Mouse (Mus musculus) right cerebral cortex, postnatal 10 days (tissue): Measurements from ENCODE around the gene Olfr142.
"Not testable (repeated sequence)": the region's sequence is repeated elsewhere in the genome, so short reads cannot be mapped to it uniquely, and the experiment has no call there.

ENCODE experiments used
- DNase-seq, 2 experiments: peaks; one replicate each; pipeline ENCODE4 v3.0.0; 2021; ENCODE audit warnings: low spot score in 2 of 2

Olfr142 gene

DNA sequence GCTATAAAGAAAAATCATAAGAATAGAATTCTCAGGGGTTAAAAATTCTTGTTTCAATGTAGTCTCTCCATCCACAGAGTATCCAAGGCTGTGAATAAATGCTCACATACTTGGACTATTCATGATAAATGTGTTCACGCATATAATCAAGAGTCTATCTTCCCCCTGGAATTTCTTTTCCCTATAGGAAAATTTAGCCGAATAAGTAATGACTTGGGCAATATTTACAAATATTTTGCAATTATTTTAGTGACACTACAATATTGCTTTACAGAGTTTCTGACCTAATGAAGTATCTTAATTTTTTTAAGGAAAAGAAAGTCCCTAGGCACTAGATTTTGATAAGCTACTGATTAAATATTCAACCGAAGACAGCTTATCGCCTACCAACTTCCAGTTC lies at the start of gene Olfr142:
Olfr142 (minus strand) TSS at position 101 of the 400 bp plus-strand sequence.
- DNase-seq, result no peak

GRCm38 (mm10) chr2:90292741-90293140 lies 35.3 kb upstream of the Olfr142 start, which contains the start of gene Olfr1272:
TSS of gene Olfr1272 (minus strand) at chr2:90292841.
- no peak for DNase-seq

- DNase-seq, result no peak
These were observed 13.5 kb upstream of the Olfr142 start, which contains the start of gene Olfr1271 for GRCm38 (mm10) chr2:90270932-90271331. TSS of gene Olfr1271 (minus strand) at chr2:90271032.

GRCm38 (mm10) chr2:90224393-90224792 lies 33.0 kb downstream of the Olfr142 start, which contains the start of gene Olfr1506:
TSS of gene Olfr1506 (minus strand) at chr2:90224493.
- DNase-seq, result not testable (repeated sequence)
